Mouse (Mus musculus): ENCODE data around the gene Cytip. TPM values are rescaled to one million over a fixed set of nuclear protein-coding genes. Genes with fewer than 3 reads are reported as not detected.

Cytip gene
- polyA plus RNA-seq, 1 experiment, result 24.2 TPM

GRCm38 (mm10) chr2:58163457-58164181 lies 31.7 kb downstream of the Cytip start:
- Histone ChIP-seq H3K4me1 (ENCODE audit: control insufficient read depth, insufficient read depth, insufficient read length, low read length) (peaks cover 5% of the 10 kb centered on the region; the same call in 1 of the 2 replicates), H3K27ac (ENCODE audit: insufficient read depth, low read depth, low read length) (no peak overlapping the region), H3K27me3 (ENCODE audit: control insufficient read depth, insufficient read depth, low read length) (no peaks in the 10 kb centered on the region), H3K36me3 (ENCODE audit: control insufficient read depth, insufficient read depth, low read length) (no peaks in the 10 kb centered on the region), H3K4me3 (ENCODE audit: low read depth, low read length) (no peak overlapping the region)
- TF ChIP-seq POLR2A (IDR thresholded peaks at IDR 0.05; ENCODE audit: low read depth, low read length), result no peak
- 61% methylated on average over 1 of the region's 1 CpGs for WGBS

GRCm38 (mm10) chr2:58161813-58162212 lies 33.5 kb downstream of the Cytip start:
- Histone ChIP-seq H3K27me3 (ENCODE audit: control insufficient read depth, insufficient read depth, low read length) (no peaks in the 10 kb centered on the region), H3K4me3 (ENCODE audit: low read depth, low read length) (no peak overlapping the region), H3K36me3 (ENCODE audit: control insufficient read depth, insufficient read depth, low read length) (no peaks in the 10 kb centered on the region), H3K27ac (ENCODE audit: insufficient read depth, low read depth, low read length) (peak overlapping the region; percentile 21; the same call in 1 of the 2 replicates), H3K4me1 (ENCODE audit: control insufficient read depth, insufficient read depth, insufficient read length, low read length) (peaks cover 5% of the 10 kb centered on the region; the same call in 1 of the 2 replicates)
- TF ChIP-seq POLR2A (IDR thresholded peaks at IDR 0.05; ENCODE audit: low read depth, low read length), result no peak
- no peak for TF ChIP-seq CTCF (IDR thresholded peaks at IDR 0.05; ENCODE audit: extremely low read depth, insufficient read length, insufficient replicate concordance, low read depth, low read length)
- WGBS, result 78% methylated on average over 4 of the region's 4 CpGs

GRCm38 (mm10) chr2:58160541-58161307 lies 34.6 kb downstream of the Cytip start:
- Histone ChIP-seq H3K4me3 (ENCODE audit: low read depth, low read length) (no peak overlapping the region), H3K27ac (ENCODE audit: insufficient read depth, low read depth, low read length) (peak overlapping the region; percentile 38)
- 71% methylated on average over 21 of the region's 21 CpGs for WGBS

DNA sequence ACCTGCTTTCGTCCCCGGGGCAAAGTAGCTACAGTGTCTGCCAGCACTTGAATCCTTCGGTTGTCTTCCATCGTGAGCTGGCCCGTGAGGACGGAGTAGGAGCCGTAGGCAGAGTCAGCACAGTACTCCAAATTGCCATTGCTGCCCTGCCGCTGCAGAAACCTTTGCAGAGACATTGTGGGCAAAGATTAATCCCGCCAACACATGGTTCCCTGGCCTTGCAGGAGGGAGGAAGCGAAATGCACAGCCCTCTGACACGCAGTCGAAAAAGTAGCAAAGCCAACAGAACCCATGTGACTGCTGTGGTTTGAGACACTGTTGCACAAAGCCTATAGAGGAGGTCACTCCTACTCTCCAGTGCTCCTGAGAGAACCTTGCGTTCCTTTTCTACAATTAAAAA lies 35.5 kb downstream of the Cytip start:
- Histone ChIP-seq H3K27ac (ENCODE audit: insufficient read depth, low read depth, low read length) (peak overlapping the region; percentile 96), H3K4me3 (ENCODE audit: low read depth, low read length) (peak overlapping the region; percentile 89), H3K4me1 (ENCODE audit: control insufficient read depth, insufficient read depth, insufficient read length, low read length) (peaks cover 14% of the 10 kb centered on the region; the same call in 1 of the 2 replicates), H3K27me3 (ENCODE audit: control insufficient read depth, insufficient read depth, low read length) (no peaks in the 10 kb centered on the region), H3K36me3 (ENCODE audit: control insufficient read depth, insufficient read depth, low read length) (no peaks in the 10 kb centered on the region)
- WGBS, result 88% methylated on average over 13 of the region's 13 CpGs
- TF ChIP-seq CTCF (IDR thresholded peaks at IDR 0.05; ENCODE audit: extremely low read depth, insufficient read length, insufficient replicate concordance, low read depth, low read length), result no peak
- peak; percentile 83 for TF ChIP-seq POLR2A (IDR thresholded peaks at IDR 0.05; ENCODE audit: low read depth, low read length)

More at GRCm38 (mm10) chr2:58160541-58161307, 34.6 kb downstream of the Cytip start:
- H3K4me1 ChIP-seq (ENCODE audit: control insufficient read depth, insufficient read depth, insufficient read length, low read length), result peaks cover 11% of the 10 kb centered on the region; the same call in 1 of the 2 replicates
- H3K36me3 ChIP-seq (ENCODE audit: control insufficient read depth, insufficient read depth, low read length), result no peaks in the 10 kb centered on the region
- H3K27me3 ChIP-seq (ENCODE audit: control insufficient read depth, insufficient read depth, low read length), result no peaks in the 10 kb centered on the region
- TF ChIP-seq CTCF (IDR thresholded peaks at IDR 0.05; ENCODE audit: extremely low read depth, insufficient read length, insufficient replicate concordance, low read depth, low read length), result no peak
- no peak for TF ChIP-seq POLR2A (IDR thresholded peaks at IDR 0.05; ENCODE audit: low read depth, low read length)

GRCm38 (mm10) chr2:58159121-58159520 lies 36.2 kb downstream of the Cytip start:
- H3K4me3 ChIP-seq (ENCODE audit: low read depth, low read length), result peak overlapping the region; percentile 53
- no peaks in the 10 kb centered on the region for H3K36me3 ChIP-seq (ENCODE audit: control insufficient read depth, insufficient read depth, low read length)
- WGBS, result 79% methylated on average over 6 of the region's 6 CpGs
- H3K4me1 ChIP-seq (ENCODE audit: control insufficient read depth, insufficient read depth, insufficient read length, low read length), result peaks cover 14% of the 10 kb centered on the region; the same call in 1 of the 2 replicates
- no peaks in the 10 kb centered on the region for H3K27me3 ChIP-seq (ENCODE audit: control insufficient read depth, insufficient read depth, low read length)
- TF ChIP-seq POLR2A (IDR thresholded peaks at IDR 0.05; ENCODE audit: low read depth, low read length) (no peak), CTCF (IDR thresholded peaks at IDR 0.05; ENCODE audit: extremely low read depth, insufficient read length, insufficient replicate concordance, low read depth, low read length) (no peak)
- H3K27ac ChIP-seq (ENCODE audit: insufficient read depth, low read depth, low read length), result peak overlapping the region; percentile 84

DNA sequence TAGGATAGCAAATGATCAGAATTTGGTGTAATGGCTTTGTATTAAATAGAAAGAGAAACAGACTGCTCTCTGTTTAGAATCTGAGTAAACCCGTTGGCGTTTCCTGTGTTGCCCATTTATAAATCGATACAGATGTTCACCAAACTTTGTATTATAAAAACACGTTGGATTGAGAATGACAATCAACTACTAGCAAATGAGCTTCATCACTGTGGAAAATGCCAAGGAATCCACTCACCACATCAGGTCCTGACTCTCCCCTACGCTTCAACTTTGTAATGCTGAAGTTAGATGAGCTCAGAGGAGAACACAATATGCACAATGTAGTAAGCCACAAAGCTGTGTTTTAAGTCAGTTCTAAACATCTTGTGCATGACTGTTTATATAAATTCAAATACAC lies 36.8 kb downstream of the Cytip start:
- H3K36me3 ChIP-seq (ENCODE audit: control insufficient read depth, insufficient read depth, low read length), result no peaks in the 10 kb centered on the region
- TF ChIP-seq CTCF (IDR thresholded peaks at IDR 0.05; ENCODE audit: extremely low read depth, insufficient read length, insufficient replicate concordance, low read depth, low read length), result no peak
- TF ChIP-seq POLR2A (IDR thresholded peaks at IDR 0.05; ENCODE audit: low read depth, low read length), result no peak
- peak overlapping the region; percentile 43 for H3K27ac ChIP-seq (ENCODE audit: insufficient read depth, low read depth, low read length)
- H3K27me3 ChIP-seq (ENCODE audit: control insufficient read depth, insufficient read depth, low read length), result no peaks in the 10 kb centered on the region
- peaks cover 14% of the 10 kb centered on the region; the same call in 1 of the 2 replicates for H3K4me1 ChIP-seq (ENCODE audit: control insufficient read depth, insufficient read depth, insufficient read length, low read length)
- 78% methylated on average over 5 of the region's 5 CpGs for WGBS
- no peak overlapping the region for H3K4me3 ChIP-seq (ENCODE audit: low read depth, low read length)

GRCm38 (mm10) chr2:58158107-58158506 lies 37.2 kb downstream of the Cytip start:
- WGBS, result 73% methylated on average over 2 of the region's 2 CpGs
- H3K27ac ChIP-seq (ENCODE audit: insufficient read depth, low read depth, low read length), result peak overlapping the region; percentile 43
- H3K27me3 ChIP-seq (ENCODE audit: control insufficient read depth, insufficient read depth, low read length), result no peaks in the 10 kb centered on the region
- H3K36me3 ChIP-seq (ENCODE audit: control insufficient read depth, insufficient read depth, low read length), result no peaks in the 10 kb centered on the region
- peaks cover 12% of the 10 kb centered on the region; the same call in 1 of the 2 replicates for H3K4me1 ChIP-seq (ENCODE audit: control insufficient read depth, insufficient read depth, insufficient read length, low read length)
- no peak overlapping the region for H3K4me3 ChIP-seq (ENCODE audit: low read depth, low read length)
- TF ChIP-seq POLR2A (IDR thresholded peaks at IDR 0.05; ENCODE audit: low read depth, low read length) (no peak), CTCF (IDR thresholded peaks at IDR 0.05; ENCODE audit: extremely low read depth, insufficient read length, insufficient replicate concordance, low read depth, low read length) (no peak)
